Mouse (Mus musculus) kidney, embryonic 16.5 days (tissue): ENCODE results near the gene Lrtm2. TPM values are rescaled to one million over a fixed set of nuclear protein-coding genes. Genes with fewer than 3 reads are reported as not detected.
"Not testable (repeated sequence)": the region's sequence is repeated elsewhere in the genome, so short reads cannot be mapped to it uniquely, and the experiment has no call there.

Source experiments
- ATAC-seq: fragments of 200-750 bp; cut with Nextera tagmentation; 2 replicates; pipeline ENCODE4 v1.8.0; 2017; ENCODE audit warnings: moderate TSS enrichment; ENCODE audit not compliant: low FRiP score, low TSS enrichment
- H3K27ac ChIP-seq: fragments of 300-500 bp; sonication (generic); 2 replicates; pipeline ENCODE4 v1.5.1; 2014; ENCODE audit warnings: low read length
- H3K27me3 ChIP-seq: fragments of 300-500 bp; sonication (generic); 2 replicates; pipeline ENCODE4 v1.6.1; 2014; ENCODE audit warnings: low read length, control low read depth, mixed read lengths; ENCODE audit not compliant: insufficient read depth
- H3K36me3 ChIP-seq: fragments of 300-500 bp; sonication (generic); 2 replicates; pipeline ENCODE4 v1.6.1; 2014; ENCODE audit warnings: low read length, control low read depth, mixed read lengths; ENCODE audit not compliant: insufficient read depth
- H3K4me1 ChIP-seq: fragments of 300-500 bp; sonication (generic); 2 replicates; pipeline ENCODE4 v1.6.1; 2014; ENCODE audit warnings: low read length, control low read depth, mixed read lengths; ENCODE audit not compliant: insufficient read depth
- H3K4me2 ChIP-seq: fragments of 300-500 bp; sonication (generic); replicated peaks from 2 replicates; pipeline ENCODE4 v1.6.1; 2014; ENCODE audit warnings: low read depth, low read length
- H3K4me3 ChIP-seq: fragments of 300-500 bp; sonication (generic); 2 replicates; pipeline ENCODE4 v1.5.1; 2014; ENCODE audit warnings: mild to moderate bottlenecking, low read length
- H3K9ac ChIP-seq: fragments of 300-500 bp; sonication (generic); replicated peaks from 2 replicates; pipeline ENCODE4 v1.6.1; 2014; ENCODE audit warnings: low read length
- H3K9me3 ChIP-seq: fragments of 300-500 bp; sonication (generic); 2 replicates; pipeline ENCODE4 v1.6.1; 2016; ENCODE audit warnings: low read length, control low read depth
- WGBS: fragments of 180-500 bp; shearing (Covaris S2); extraction: QIAGEN DNeasy Blood & Tissue Kit; methylation state at CpG from one replicate; pipeline ENCODE4 v1.1.7; 2014; 5-methylcytosine and 5-hydroxymethylcytosine counted together
- polyA plus RNA-seq: library from polyadenylated mRNA; unstranded; fragments of >200 nt; fragmentation: Nextera tagmentation; extraction: Ambion mirVana; gene quantifications from 2 replicates; pipeline ENCODE4 v1.2.1, GENCODE M21; 2015

The Lrtm2 gene
- polyA plus RNA-seq, result 0.13 and 0.49 TPM in 2 replicates

DNA sequence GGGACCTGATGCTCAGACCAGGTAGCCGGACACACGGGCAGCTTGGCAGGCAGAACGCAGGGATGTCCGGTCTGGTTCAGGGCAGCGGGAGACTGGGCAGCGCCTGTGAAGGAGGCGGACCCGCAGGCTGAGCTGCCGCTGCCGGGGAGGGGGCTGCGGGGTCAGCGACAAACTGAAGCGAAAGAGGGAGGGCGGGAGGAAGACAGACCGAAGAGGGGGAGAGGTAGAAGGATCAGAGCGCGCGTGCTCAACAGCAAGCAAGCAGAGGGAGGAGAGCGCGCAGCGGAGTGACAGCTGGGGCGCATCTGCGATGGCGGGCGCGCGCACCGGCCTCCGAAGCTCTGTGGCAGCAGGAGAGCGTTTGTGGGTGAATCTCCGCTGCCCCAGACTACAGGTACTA, at the start of gene Lrtm2:
Lrtm2 (minus strand) TSS at position 261 of the 400 bp plus-strand sequence.
- no peaks in the 10 kb centered on the region for H3K36me3 ChIP-seq
- ATAC-seq, result no peak
- WGBS, result 1% methylated on average over 30 of the region's 31 CpGs
- H3K4me2 ChIP-seq, result peak within 1 kb of the TSS; percentile 57
- H3K9ac ChIP-seq, result no peak within 1 kb of the TSS
- peaks cover 29% of the 10 kb centered on the region for H3K4me1 ChIP-seq
- peak within 1 kb of the TSS; percentile 41 for H3K4me3 ChIP-seq
- no peak within 1 kb of the TSS for H3K27ac ChIP-seq
- peaks cover 52% of the 10 kb centered on the region for H3K27me3 ChIP-seq
- H3K9me3 ChIP-seq, result no peaks in the 10 kb centered on the region

DNA sequence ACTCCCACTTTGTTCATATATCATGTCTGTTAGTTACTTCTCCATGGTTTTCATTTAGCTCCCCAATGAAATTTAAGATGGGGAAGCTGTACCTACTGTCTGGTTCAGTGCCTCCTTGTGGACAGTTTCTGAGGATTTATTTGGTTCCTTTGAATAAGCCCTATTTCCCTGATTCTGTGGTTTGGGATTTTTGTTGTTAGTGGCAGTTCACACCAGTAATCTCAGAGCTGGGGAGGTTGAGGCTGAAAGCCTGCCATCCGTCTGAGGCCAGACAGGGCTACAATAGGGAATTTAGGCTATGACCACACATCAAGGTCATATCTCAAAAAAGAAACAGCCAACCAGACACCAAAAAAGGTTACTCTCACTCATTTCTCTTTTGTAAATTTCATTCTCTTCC, 48.1 kb upstream of the Lrtm2 start:
- Histone ChIP-seq H3K27ac (no peak overlapping the region), H3K4me3 (no peak overlapping the region), H3K4me1 (peaks cover 10% of the 10 kb centered on the region), H3K27me3 (no peaks in the 10 kb centered on the region), H3K4me2 (no peak overlapping the region), H3K9ac (no peak overlapping the region), H3K36me3 (no peaks in the 10 kb centered on the region), H3K9me3 (no peaks in the 10 kb centered on the region)
- WGBS, result 61% methylated on average over 1 of the region's 1 CpGs
- no peak for ATAC-seq

DNA sequence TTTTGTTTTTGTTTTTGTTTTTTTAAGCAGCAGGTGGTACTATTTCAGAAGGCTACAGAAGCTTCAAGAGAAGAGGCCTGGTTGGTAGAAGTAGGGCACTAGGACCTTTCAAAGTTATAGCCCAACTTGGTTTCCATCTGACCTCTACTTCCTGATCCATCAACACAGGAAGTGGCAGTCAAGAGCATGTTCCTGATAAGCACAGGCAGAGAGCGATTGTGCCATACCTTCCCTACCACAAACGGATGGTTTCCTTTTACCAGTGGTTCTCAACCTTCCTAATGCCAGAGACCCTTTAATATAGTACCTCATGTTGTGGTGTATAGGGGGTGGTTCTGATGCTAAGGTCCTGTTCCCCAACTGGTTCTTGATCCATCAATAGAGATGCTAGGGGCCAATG, 47.0 kb upstream of the Lrtm2 start:
- H3K27ac ChIP-seq, result no peak overlapping the region
- H3K9ac ChIP-seq, result no peak overlapping the region
- 42% methylated on average over 2 of the region's 2 CpGs for WGBS
- H3K9me3 ChIP-seq, result no peaks in the 10 kb centered on the region
- no peak for ATAC-seq
- H3K4me2 ChIP-seq, result no peak overlapping the region
- no peak overlapping the region for H3K4me3 ChIP-seq
- peaks cover 10% of the 10 kb centered on the region for H3K4me1 ChIP-seq
- no peaks in the 10 kb centered on the region for H3K27me3 ChIP-seq
- no peaks in the 10 kb centered on the region for H3K36me3 ChIP-seq

DNA sequence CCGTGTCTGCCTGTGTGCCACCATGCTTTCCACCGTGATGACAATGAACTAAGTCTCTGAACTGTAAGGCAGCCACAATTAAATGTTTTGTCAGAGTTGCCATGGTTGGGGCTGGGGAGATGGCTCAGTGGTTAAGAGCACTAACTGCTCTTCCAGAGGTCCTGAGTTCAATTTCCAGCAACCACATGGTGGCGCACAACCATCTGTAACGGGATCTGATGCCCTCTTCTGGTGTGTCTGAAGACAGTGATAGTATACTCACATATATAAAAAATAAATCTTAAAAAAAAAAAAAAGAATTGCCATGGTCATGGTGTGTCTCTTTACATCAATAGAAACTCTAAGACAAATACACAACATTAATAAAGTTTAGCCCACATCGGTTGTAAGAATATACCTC, 44.5 kb upstream of the Lrtm2 start:
- Histone ChIP-seq H3K4me1 (peaks cover 10% of the 10 kb centered on the region), H3K4me3 (no peak overlapping the region), H3K27me3 (no peaks in the 10 kb centered on the region), H3K4me2 (no peak overlapping the region), H3K9me3 (no peaks in the 10 kb centered on the region), H3K9ac (no peak overlapping the region), H3K27ac (no peak overlapping the region), H3K36me3 (no peaks in the 10 kb centered on the region)
- no peak for ATAC-seq
- WGBS, result 84% methylated on average over 5 of the region's 5 CpGs

DNA sequence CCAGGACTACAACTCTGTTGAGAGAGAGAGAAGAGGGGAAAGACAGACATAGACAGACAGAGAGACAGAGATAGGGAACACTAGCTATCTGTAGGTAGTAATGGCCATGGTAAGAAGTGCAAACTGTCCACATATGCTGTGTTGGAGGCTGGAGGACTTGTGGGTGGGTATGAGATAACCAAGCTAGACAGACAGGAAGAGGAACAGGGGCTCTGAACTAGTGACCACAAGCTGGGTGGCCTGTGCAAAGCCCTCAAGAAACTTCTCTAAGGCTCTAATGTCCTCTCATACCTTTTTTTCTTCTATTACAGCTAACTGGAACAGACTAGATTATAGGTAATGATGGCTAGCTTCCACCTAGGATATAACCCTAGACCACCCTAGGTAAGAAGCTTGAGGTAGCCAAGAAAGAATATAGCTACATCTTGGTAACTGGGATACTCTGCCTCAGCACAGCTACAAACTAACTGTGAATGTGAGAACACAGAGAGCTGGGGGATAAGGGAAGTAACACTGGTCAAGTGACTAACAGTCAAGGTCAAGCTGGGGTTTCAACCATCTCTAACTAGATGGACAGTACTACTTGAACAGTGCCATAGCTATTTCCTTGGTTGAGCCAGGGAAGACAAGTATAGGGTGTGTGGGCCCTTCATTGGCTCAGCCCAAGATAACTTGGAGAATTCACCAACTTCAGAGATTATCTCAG, 42.6 kb upstream of the Lrtm2 start:
- no peaks in the 10 kb centered on the region for H3K9me3 ChIP-seq
- no peak for ATAC-seq
- H3K36me3 ChIP-seq, result peaks cover 2% of the 10 kb centered on the region; the same call in 1 of the 2 replicates
- no peak overlapping the region for H3K4me3 ChIP-seq
- H3K4me1 ChIP-seq, result peaks cover 6% of the 10 kb centered on the region
- H3K4me2 ChIP-seq, result no peak overlapping the region
- H3K27ac ChIP-seq, result no peak overlapping the region
- no peak overlapping the region for H3K9ac ChIP-seq
- H3K27me3 ChIP-seq, result no peaks in the 10 kb centered on the region

DNA sequence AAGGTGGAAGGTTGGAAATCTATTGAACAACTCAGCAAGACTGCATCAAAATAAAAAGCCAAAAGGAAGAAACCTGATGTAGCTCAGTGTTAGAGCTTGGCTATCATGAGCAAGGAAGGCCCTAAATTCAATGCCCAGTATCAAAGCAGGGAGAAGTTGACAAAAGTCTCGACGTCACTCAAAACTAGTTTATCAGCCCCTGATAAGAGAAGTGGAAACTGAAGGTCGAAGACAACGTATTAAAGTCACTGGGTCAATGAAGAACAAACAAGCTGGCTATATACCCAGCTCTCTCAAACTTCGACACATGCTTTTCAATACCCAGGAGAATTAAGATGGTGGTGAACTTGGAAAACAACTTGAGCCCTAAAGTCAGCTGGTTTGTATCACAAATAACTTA, 41.7 kb upstream of the Lrtm2 start:
- WGBS, result 79% methylated on average over 5 of the region's 5 CpGs
- H3K9me3 ChIP-seq, result no peaks in the 10 kb centered on the region
- ATAC-seq, result no peak
- no peak overlapping the region for H3K4me2 ChIP-seq
- H3K27ac ChIP-seq, result no peak overlapping the region
- no peak overlapping the region for H3K9ac ChIP-seq
- H3K4me1 ChIP-seq, result no peaks in the 10 kb centered on the region
- H3K4me3 ChIP-seq, result no peak overlapping the region
- no peaks in the 10 kb centered on the region for H3K27me3 ChIP-seq
- H3K36me3 ChIP-seq, result peaks cover 2% of the 10 kb centered on the region; the same call in 1 of the 2 replicates

DNA sequence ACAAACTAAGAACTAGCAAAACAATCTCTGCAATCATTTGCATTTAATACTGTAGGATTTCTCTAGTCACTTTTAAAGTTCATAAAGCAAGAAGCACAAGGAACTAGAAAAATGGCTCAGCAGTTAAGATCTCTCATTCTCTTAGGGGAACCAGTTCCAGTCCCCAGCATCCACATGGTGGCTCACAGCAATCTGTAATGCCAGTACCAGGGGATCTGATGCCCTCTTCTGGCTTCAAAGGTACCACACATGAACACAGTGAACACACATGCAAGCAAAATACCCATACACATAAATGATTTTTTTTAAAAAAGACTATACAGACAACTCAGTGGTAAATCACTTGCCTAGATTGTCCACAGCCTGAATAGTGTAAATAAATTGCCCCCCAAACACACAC, 41.1 kb upstream of the Lrtm2 start:
- peaks cover 2% of the 10 kb centered on the region for H3K36me3 ChIP-seq
- H3K4me3 ChIP-seq, result no peak overlapping the region
- no peak for ATAC-seq

DNA sequence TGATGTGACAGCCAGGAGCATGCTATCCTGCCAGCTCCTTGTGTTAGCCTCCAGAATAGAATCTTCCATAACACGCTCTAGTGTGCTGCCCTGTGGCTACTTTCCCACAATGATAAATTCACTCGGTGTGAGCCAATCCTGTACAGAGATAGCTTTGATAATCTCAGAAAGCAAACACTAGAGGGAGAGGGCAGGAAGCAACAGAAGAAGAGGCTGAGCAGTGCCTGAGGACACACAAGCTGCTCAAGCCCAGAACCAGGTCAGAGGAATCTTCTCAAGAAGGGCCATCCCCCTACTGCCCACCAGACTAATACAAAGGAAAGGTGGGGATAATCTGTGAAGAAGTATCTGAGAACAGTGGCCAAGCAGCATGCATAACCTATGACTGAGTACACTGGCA, 36.8 kb upstream of the Lrtm2 start:
- H3K4me1 ChIP-seq, result no peaks in the 10 kb centered on the region
- 86% methylated on average over 2 of the region's 2 CpGs for WGBS
- ATAC-seq, result no peak
- no peaks in the 10 kb centered on the region for H3K9me3 ChIP-seq
- H3K4me2 ChIP-seq, result no peak overlapping the region
- peaks cover 31% of the 10 kb centered on the region for H3K36me3 ChIP-seq
- no peak overlapping the region for H3K9ac ChIP-seq
- H3K4me3 ChIP-seq, result no peak overlapping the region
- H3K27ac ChIP-seq, result no peak overlapping the region
- no peaks in the 10 kb centered on the region for H3K27me3 ChIP-seq

More for the DNA sequence above, 41.1 kb upstream of the Lrtm2 start:
- H3K27ac ChIP-seq, result no peak overlapping the region
- H3K9me3 ChIP-seq, result no peaks in the 10 kb centered on the region
- H3K9ac ChIP-seq, result no peak overlapping the region
- H3K27me3 ChIP-seq, result no peaks in the 10 kb centered on the region
- H3K4me1 ChIP-seq, result no peaks in the 10 kb centered on the region
- H3K4me2 ChIP-seq, result no peak overlapping the region

DNA sequence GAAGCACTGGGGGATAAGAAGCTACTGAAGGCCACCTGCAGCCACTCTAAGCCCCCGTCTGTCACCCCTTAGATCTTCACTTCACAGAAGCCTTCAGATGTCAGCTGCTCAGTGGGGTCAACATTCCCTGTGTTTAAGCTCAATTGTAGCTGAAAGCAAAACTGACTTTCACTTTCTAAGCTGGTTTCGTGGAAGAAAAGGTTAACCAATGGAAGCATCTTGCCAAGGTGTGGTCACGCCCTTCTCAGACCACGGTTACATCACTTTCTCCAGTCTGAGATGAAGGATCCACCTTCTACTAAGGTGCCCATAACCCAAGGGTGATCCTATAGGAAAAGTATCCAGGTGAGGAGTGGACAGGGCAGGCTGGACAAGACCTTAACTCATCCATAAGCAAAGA, 36.2 kb upstream of the Lrtm2 start:
- H3K4me1 ChIP-seq, H3K9ac ChIP-seq, ATAC-seq, H3K27ac ChIP-seq, H3K27me3 ChIP-seq, H3K4me2 ChIP-seq, H3K4me3 ChIP-seq, H3K9me3 ChIP-seq: not testable (repeated sequence)
- peaks cover 31% of the 10 kb centered on the region for H3K36me3 ChIP-seq
- 69% methylated on average over 2 of the region's 4 CpGs for WGBS

DNA sequence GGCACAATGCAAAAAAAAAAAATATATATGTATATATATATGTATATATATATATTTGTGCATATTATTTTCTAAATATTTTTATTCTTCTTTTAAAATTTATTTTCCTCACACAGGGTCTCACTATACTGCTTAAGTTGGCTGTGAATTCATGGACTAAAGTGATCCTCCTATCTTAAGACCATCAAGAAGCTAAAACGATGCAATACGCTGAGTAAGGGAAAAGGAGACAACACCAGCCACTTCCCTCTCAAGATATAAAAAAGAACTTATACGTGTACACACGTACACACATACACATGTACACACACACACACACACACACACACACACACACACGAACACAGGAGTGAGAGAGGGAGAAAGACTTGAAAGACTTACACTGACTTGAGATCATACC, 33.0 kb upstream of the Lrtm2 start:
- no peaks in the 10 kb centered on the region for H3K4me1 ChIP-seq
- H3K9ac ChIP-seq, result no peak overlapping the region
- peaks cover 51% of the 10 kb centered on the region for H3K36me3 ChIP-seq
- 90% methylated on average over 5 of the region's 5 CpGs for WGBS
- ATAC-seq, result no peak
- H3K9me3 ChIP-seq, result no peaks in the 10 kb centered on the region
- H3K4me3 ChIP-seq, result no peak overlapping the region
- H3K27me3 ChIP-seq, result no peaks in the 10 kb centered on the region
- H3K27ac ChIP-seq, result no peak overlapping the region
- no peak overlapping the region for H3K4me2 ChIP-seq
